Mouse (Mus musculus): ENCODE measurements around the gene Ripk3. TPM values are rescaled to one million over a fixed set of nuclear protein-coding genes. Genes with fewer than 3 reads are reported as not detected.
A peak's percentile ranks its signal among the peaks of the same experiment; 100 is the strongest.

The Ripk3 gene
- polyA plus RNA-seq (2016; fragmentation: Nextera tagmentation; extraction: Ambion mirVana) = 25.3 and 29.3 TPM in 2 replicates

- WGBS = 3% methylated on average over 40 of the region's 40 CpGs
- peak within 1 kb of the TSS; percentile 62 for H3K27ac ChIP-seq
- no peaks in the 10 kb centered on the region for H3K36me3 ChIP-seq
- peaks cover 31% of the 10 kb centered on the region for H3K4me1 ChIP-seq
- peaks cover 72% of the 10 kb centered on the region for H3K27me3 ChIP-seq (ENCODE audit: low read depth, poor library complexity, severe bottlenecking)
- H3K4me3 ChIP-seq = peak within 1 kb of the TSS; percentile 56
- no peaks in the 10 kb centered on the region for H3K9me3 ChIP-seq (replicated peaks)
- DNase-seq (ENCODE audit: low spot score) = peak; percentile 46
Measured at GRCm38 (mm10) chr14:55788256-55789050, at the start of gene Ripk3. Ripk3 (minus strand) TSS chr14:55788865.

- no peak for DNase-seq (ENCODE audit: low spot score)
- Histone ChIP-seq H3K27ac (no peak overlapping the region), H3K27me3 (ENCODE audit: low read depth, poor library complexity, severe bottlenecking) (no peaks in the 10 kb centered on the region), H3K36me3 (peaks cover 14% of the 10 kb centered on the region), H3K9me3 (replicated peaks) (no peaks in the 10 kb centered on the region), H3K4me3 (no peak overlapping the region), H3K4me1 (peaks cover 42% of the 10 kb centered on the region)
- whole genome bisulfite sequencing = 95% methylated on average over 5 of the region's 5 CpGs
Measured at GRCm38 (mm10) chr14:55838312-55838711, 49.6 kb upstream of the Ripk3 start.

GRCm38 (mm10) chr14:55834808-55835533 is 46.3 kb upstream of the Ripk3 start:
- Histone ChIP-seq H3K36me3 (peaks cover 47% of the 10 kb centered on the region), H3K4me1 (peaks cover 47% of the 10 kb centered on the region), H3K4me3 (no peak overlapping the region), H3K27me3 (ENCODE audit: low read depth, poor library complexity, severe bottlenecking) (no peaks in the 10 kb centered on the region), H3K9me3 (replicated peaks) (no peaks in the 10 kb centered on the region), H3K27ac (peak overlapping the region; percentile 42; the same call in 1 of the 2 replicates)
- 77% methylated on average over 5 of the region's 5 CpGs for WGBS
- no peak for DNase-seq (ENCODE audit: low spot score)

DNA sequence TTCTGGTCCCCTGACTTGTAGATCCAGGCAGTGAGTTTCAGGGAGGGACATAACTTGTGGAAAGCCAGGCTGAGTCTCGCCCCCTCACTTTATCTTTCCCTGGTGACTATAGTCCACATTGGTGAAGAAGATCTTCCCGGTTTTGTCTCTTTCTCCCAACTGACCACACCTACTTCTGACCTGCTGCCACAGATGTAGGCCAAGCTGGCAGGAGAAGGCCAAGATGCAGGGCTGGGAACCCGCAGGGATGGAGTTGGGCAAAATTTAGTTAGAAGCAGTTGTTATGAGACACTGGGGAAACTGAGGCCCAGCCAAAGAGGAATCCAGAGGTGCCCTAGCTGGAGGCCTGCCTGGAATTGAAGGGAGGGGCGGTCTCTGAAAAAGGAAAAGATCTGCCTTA is 44.5 kb upstream of the Ripk3 start:
- peaks cover 66% of the 10 kb centered on the region for H3K36me3 ChIP-seq
- 92% methylated on average over 4 of the region's 4 CpGs for WGBS
- no peaks in the 10 kb centered on the region for H3K9me3 ChIP-seq (replicated peaks)
- H3K27me3 ChIP-seq (ENCODE audit: low read depth, poor library complexity, severe bottlenecking) = no peaks in the 10 kb centered on the region
- DNase-seq (ENCODE audit: low spot score) = no peak
- H3K4me3 ChIP-seq = no peak overlapping the region
- peaks cover 55% of the 10 kb centered on the region for H3K4me1 ChIP-seq
- H3K27ac ChIP-seq = 0 out of 2 replicates have a peak overlapping the region, but pooled peaks have one; percentile 25

GRCm38 (mm10) chr14:55830331-55830730 is 41.7 kb upstream of the Ripk3 start:
- no peak overlapping the region for H3K27ac ChIP-seq
- no peaks in the 10 kb centered on the region for H3K9me3 ChIP-seq (replicated peaks)
- H3K4me1 ChIP-seq = peaks cover 66% of the 10 kb centered on the region
- H3K36me3 ChIP-seq = peaks cover 87% of the 10 kb centered on the region
- H3K4me3 ChIP-seq = no peak overlapping the region
- DNase-seq (ENCODE audit: low spot score) = no peak
- H3K27me3 ChIP-seq (ENCODE audit: low read depth, poor library complexity, severe bottlenecking) = no peaks in the 10 kb centered on the region
- 93% methylated on average over 4 of the region's 4 CpGs for WGBS

DNA sequence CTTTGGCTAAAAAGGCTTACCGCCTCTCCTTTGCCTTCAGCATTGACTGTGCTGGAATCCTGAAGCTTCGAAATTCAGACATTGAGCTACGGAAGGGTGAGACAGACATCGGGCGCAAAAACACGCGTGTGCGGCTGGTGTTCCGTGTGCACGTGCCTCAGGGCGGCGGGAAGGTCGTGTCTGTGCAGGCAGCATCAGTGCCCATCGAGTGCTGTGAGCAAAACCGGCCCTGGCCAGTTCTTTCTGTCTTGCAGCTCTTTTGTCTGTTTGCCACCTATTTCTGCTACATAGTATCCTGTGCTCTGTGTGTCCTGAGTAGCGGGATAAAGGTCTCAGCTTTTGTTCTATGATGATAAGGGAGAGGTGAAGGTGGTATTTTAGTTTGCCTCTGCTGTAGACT is 41.2 kb upstream of the Ripk3 start:
- H3K36me3 ChIP-seq = peaks cover 87% of the 10 kb centered on the region
- no peaks in the 10 kb centered on the region for H3K27me3 ChIP-seq (ENCODE audit: low read depth, poor library complexity, severe bottlenecking)
- H3K4me1 ChIP-seq = peaks cover 64% of the 10 kb centered on the region
- no peak for DNase-seq (ENCODE audit: low spot score)
- no peak overlapping the region for H3K4me3 ChIP-seq
- H3K27ac ChIP-seq = no peak overlapping the region
- H3K9me3 ChIP-seq (replicated peaks) = no peaks in the 10 kb centered on the region
- WGBS = 93% methylated on average over 16 of the region's 16 CpGs

DNA sequence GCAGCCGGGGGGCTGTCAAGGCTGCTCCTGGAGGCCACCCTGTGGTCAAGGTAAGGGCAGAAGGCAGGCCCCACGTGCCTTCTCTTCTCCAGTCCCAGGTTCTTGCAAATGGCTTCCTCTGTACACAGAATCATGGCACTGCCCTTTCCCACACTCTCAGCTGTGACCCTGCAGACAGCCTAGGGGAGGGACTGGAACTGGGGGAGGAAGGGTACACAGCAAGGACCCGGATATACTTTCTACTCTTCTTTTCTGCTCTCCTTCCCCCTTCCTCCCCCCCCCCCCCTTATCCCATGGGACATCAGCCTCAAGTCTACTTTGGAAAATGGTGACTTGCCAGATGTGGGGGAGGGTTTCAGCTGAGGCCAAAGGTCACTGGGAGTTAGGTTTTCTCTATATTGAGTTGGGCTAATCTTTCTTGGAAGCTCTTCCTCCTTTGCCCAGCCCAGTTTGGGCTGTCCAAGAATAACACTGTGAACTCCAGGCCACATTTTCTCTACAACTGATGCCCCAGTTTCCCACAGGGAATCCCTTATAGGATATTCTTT is 40.1 kb upstream of the Ripk3 start:
- Histone ChIP-seq H3K9me3 (replicated peaks) (no peaks in the 10 kb centered on the region), H3K27ac (peak overlapping the region; percentile 46; the same call in 1 of the 2 replicates), H3K36me3 (peaks cover 78% of the 10 kb centered on the region), H3K4me3 (peak overlapping the region; percentile 21; the same call in 1 of the 2 replicates), H3K27me3 (ENCODE audit: low read depth, poor library complexity, severe bottlenecking) (no peaks in the 10 kb centered on the region), H3K4me1 (peaks cover 62% of the 10 kb centered on the region)
- WGBS = 54% methylated on average over 3 of the region's 3 CpGs
- DNase-seq (ENCODE audit: low spot score) = no peak

- Histone ChIP-seq H3K27me3 (ENCODE audit: low read depth, poor library complexity, severe bottlenecking) (no peaks in the 10 kb centered on the region), H3K4me1 (peaks cover 71% of the 10 kb centered on the region), H3K36me3 (peaks cover 58% of the 10 kb centered on the region), H3K4me3 (peak overlapping the region; percentile 83), H3K9me3 (replicated peaks) (no peaks in the 10 kb centered on the region), H3K27ac (peak overlapping the region; percentile 98)
- WGBS = 9% methylated on average over 41 of the region's 41 CpGs
- DNase-seq (ENCODE audit: low spot score) = peak; percentile 57
Measured at GRCm38 (mm10) chr14:55826551-55827340, 38.1 kb upstream of the Ripk3 start.

DNA sequence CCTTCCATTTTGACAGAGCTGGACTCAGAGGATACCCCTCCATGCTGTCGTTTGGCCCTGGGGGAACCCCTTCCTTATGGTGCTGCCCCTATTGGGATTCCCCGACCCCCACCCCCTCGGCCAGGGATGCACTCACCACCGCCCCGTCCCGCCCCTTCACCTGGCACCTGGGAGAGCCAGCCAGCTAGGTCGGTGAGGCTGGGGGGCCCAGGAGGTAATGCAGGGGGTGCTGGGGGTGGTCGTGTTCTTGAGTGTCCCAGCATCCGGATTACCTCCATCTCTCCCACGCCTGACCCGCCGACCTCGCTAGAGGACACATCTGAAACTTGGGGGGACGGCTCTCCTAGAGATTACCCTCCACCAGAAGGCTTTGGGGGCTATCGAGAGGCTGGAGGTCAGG is 37.5 kb upstream of the Ripk3 start:
- DNase-seq (ENCODE audit: low spot score) = peak; percentile 51
- 2% methylated on average over 15 of the region's 15 CpGs for WGBS
- Histone ChIP-seq H3K27me3 (ENCODE audit: low read depth, poor library complexity, severe bottlenecking) (no peaks in the 10 kb centered on the region), H3K27ac (peak overlapping the region; percentile 98), H3K4me3 (peak overlapping the region; percentile 83), H3K4me1 (peaks cover 67% of the 10 kb centered on the region), H3K36me3 (peaks cover 52% of the 10 kb centered on the region), H3K9me3 (replicated peaks) (no peaks in the 10 kb centered on the region)

DNA sequence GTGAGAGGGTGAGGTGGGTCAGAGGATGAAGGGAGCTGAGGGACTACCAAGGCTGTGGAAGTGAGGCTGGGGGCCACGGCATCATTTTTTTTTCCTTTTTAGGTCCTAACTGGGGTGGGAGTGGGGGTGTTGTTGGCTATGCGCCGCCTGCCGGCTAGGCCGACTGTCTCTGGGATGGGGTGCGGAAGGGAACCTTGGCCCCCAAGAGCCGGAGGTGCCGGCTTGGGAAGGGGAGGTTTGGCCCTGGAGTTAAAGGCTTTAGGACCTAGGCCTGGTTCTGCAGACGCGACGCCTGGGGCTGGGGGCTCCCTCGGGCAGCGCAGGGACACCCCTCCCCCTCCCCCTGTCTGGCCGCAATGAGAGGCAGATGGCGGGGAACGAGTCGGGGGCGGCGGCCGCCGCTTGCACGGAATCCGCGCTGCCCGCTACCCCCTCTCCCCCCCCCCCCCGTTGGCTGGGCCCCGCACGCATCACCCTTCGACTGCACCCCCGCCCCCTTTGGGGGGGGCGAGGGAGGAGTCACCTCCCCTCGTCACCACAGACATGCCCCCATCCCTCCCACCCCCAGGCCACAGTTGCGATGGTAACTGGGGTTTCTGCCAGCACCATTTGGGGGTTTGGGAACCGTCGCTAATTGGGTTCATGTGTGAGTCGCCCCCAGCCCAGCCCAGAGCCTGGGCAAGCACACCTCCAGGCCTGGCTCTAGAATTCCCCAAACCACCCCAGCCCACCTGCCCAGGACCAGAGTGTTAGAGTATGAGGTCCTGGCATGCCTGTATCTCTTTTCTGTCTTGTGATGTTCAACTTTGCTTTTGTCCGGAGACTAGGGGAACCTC is 36.8 kb upstream of the Ripk3 start:
- Histone ChIP-seq H3K9me3 (replicated peaks) (no peaks in the 10 kb centered on the region), H3K4me3 (peak overlapping the region; percentile 83), H3K27me3 (ENCODE audit: low read depth, poor library complexity, severe bottlenecking) (no peaks in the 10 kb centered on the region), H3K4me1 (peaks cover 66% of the 10 kb centered on the region), H3K36me3 (peaks cover 45% of the 10 kb centered on the region), H3K27ac (peak overlapping the region; percentile 98)
- DNase-seq (ENCODE audit: low spot score) = peak; percentile 86
- WGBS = under 1% methylated on average over 20 of the region's 37 CpGs

DNA sequence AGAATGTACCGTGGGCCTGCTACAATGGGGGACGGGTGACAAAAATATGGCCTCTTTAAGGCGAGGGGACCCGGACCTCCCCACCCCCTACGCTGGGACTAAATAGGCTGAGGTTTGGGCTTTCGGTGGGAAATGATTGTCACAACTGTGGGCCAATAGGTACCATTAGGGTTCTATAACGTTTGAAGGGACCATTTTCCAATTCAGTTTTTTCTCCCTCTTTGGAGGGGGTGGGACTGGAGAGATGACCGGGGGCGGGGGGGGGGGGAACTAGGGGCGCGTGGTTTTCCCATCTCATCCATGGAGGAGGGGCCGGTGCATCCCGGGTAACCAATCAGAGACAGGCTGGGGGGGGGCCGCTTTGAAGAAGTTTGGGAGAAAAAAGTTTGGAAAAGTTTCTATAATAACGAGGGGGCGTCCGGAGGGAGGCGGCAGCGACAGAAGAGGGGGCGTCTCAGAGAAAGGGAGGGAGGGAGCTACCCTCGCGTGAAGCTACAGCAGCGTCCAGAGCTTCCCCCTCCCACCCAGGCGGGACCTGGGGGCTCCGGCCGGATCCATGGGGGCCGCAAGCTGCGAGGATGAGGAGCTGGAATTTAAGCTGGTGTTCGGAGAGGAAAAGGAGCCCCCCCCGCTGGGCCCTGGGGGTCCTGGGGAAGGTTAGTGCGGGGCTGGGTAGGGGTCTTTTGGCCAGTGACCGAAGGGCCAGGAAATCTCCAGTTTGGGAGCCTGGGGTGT is 36.0 kb upstream of the Ripk3 start:
- under 1% methylated on average over 32 of the region's 32 CpGs for WGBS
- Histone ChIP-seq H3K9me3 (replicated peaks) (no peaks in the 10 kb centered on the region), H3K27ac (peak overlapping the region; percentile 98), H3K36me3 (peaks cover 37% of the 10 kb centered on the region), H3K4me1 (peaks cover 63% of the 10 kb centered on the region), H3K27me3 (ENCODE audit: low read depth, poor library complexity, severe bottlenecking) (no peaks in the 10 kb centered on the region), H3K4me3 (peak overlapping the region; percentile 83)
- peak; percentile 86 for DNase-seq (ENCODE audit: low spot score)

All from limb, embryonic 10.5 days (tissue).